ENCODE assay signal across 8 mouse cellular contexts in genomic region chr7:97788190-97788668, GRCm38 (mm10). TPM values are rescaled to one million over a fixed set of nuclear protein-coding genes. Genes with fewer than 3 reads are reported as not detected.
DNase-seq lines count a peak whose midpoint lies in the region; ATAC-seq and TF ChIP-seq lines count a peak whose summit lies in the region.

TSS of gene Pak1 (plus strand) at chr7:97788541.

- no peaks in the 10 kb centered on the region for H3K9me3 ChIP-seq in forebrain, embryonic 10.5 days
- no peaks in the 10 kb centered on the region for H3K9me3 ChIP-seq in heart, embryonic 16.5 days (replicated peaks; ENCODE audit: control insufficient read depth, low read length)
- no peaks in the 10 kb centered on the region for H3K9me3 ChIP-seq in liver, embryonic 14.5 days (ENCODE audit: control insufficient read depth, low read length)
- no peaks in the 10 kb centered on the region for H3K9me3 ChIP-seq in neural tube, embryonic 11.5 days (ENCODE audit: control insufficient read depth, low read length)
- no peaks in the 10 kb centered on the region for H3K9me3 ChIP-seq in stomach, postnatal 0 days (ENCODE audit: control insufficient read depth, low read length)

- no peak for TF ChIP-seq EP300 in liver, embryonic 14.5 days (IDR thresholded peaks at IDR 0.05; ENCODE audit: low read depth)
- TF ChIP-seq EP300 in stomach, postnatal 0 days (optimal IDR thresholded peaks at IDR 0.05): no peak

- no peaks in the 10 kb centered on the region for H3K36me3 ChIP-seq in forebrain, embryonic 10.5 days (replicated peaks)
- H3K36me3 ChIP-seq in heart, embryonic 16.5 days (ENCODE audit: control insufficient read depth, insufficient read depth): no peaks in the 10 kb centered on the region
- no peaks in the 10 kb centered on the region for H3K36me3 ChIP-seq in liver, embryonic 14.5 days (replicated peaks; ENCODE audit: control insufficient read depth, insufficient read depth, low read depth)
- no peaks in the 10 kb centered on the region for H3K36me3 ChIP-seq in neural tube, embryonic 11.5 days (ENCODE audit: control insufficient read depth, insufficient read depth, low read length)
- no peaks in the 10 kb centered on the region for H3K36me3 ChIP-seq in stomach, postnatal 0 days (ENCODE audit: control insufficient read depth, insufficient read depth, low read length)

- H3K4me3 ChIP-seq in forebrain, embryonic 10.5 days: peak within 1 kb of the TSS; percentile 92
- peak within 1 kb of the TSS; percentile 79 for H3K4me3 ChIP-seq in heart, embryonic 16.5 days (ENCODE audit: low read length)
- peak within 1 kb of the TSS; percentile 61 to 67 for H3K4me3 ChIP-seq in liver, embryonic 14.5 days (ENCODE audit: insufficient read depth in 1 of 2, low read depth in 2 of 2, low read length in 2 of 2)
- peak within 1 kb of the TSS; percentile 69 for H3K4me3 ChIP-seq in neural tube, embryonic 11.5 days (ENCODE audit: low read depth, low read length)
- peak within 1 kb of the TSS; percentile 75 for H3K4me3 ChIP-seq in stomach, postnatal 0 days (ENCODE audit: low read depth, low read length)

- peaks cover 35% of the 10 kb centered on the region for H3K4me1 ChIP-seq in forebrain, embryonic 10.5 days
- H3K4me1 ChIP-seq in heart, embryonic 16.5 days (ENCODE audit: control insufficient read depth, insufficient read depth, low read length): peaks cover 5% of the 10 kb centered on the region
- H3K4me1 ChIP-seq in liver, embryonic 14.5 days (replicated peaks; ENCODE audit: control insufficient read depth in 2 of 2, insufficient read depth in 2 of 2, low read length in 1 of 2): no peaks in the 10 kb centered on the region; a peak in 1 of 4 replicates
- peaks cover 8% of the 10 kb centered on the region for H3K4me1 ChIP-seq in neural tube, embryonic 11.5 days (ENCODE audit: control insufficient read depth, insufficient read depth, low read length)
- no peaks in the 10 kb centered on the region for H3K4me1 ChIP-seq in stomach, postnatal 0 days (replicated peaks; ENCODE audit: control insufficient read depth, insufficient read depth)

- no peak for TF ChIP-seq CTCF in liver, embryonic 14.5 days (IDR thresholded peaks at IDR 0.05; ENCODE audit: low read depth)
- no peak for TF ChIP-seq CTCF in stomach, postnatal 0 days (IDR thresholded peaks at IDR 0.05; ENCODE audit: low read depth)

- peak within 1 kb of the TSS; percentile 78 for H3K9ac ChIP-seq in heart, embryonic 16.5 days (ENCODE audit: low read length)
- peak within 1 kb of the TSS; percentile 51 for H3K9ac ChIP-seq in liver, embryonic 14.5 days (replicated peaks)
- H3K9ac ChIP-seq in neural tube, embryonic 11.5 days (ENCODE audit: low read length): peak within 1 kb of the TSS; percentile 85
- H3K9ac ChIP-seq in stomach, postnatal 0 days (ENCODE audit: low read length): peak within 1 kb of the TSS; percentile 78

- peak; percentile 83 for ATAC-seq in heart, embryonic 16.5 days (replicated peaks; ENCODE audit: extremely low read depth, insufficient read depth, low FRiP score)
- peak; percentile 84 for ATAC-seq in liver, embryonic 14.5 days (ENCODE audit: insufficient read depth)
- ATAC-seq in neural tube, embryonic 11.5 days (ENCODE audit: insufficient read depth, low FRiP score, low TSS enrichment): peak; percentile 94
- ATAC-seq in stomach, postnatal 0 days (ENCODE audit: low FRiP score, low TSS enrichment): peak; percentile 89

- peak within 1 kb of the TSS; percentile 95 for H3K27ac ChIP-seq in forebrain, embryonic 10.5 days
- H3K27ac ChIP-seq in heart, embryonic 16.5 days (ENCODE audit: low read length): no peak within 1 kb of the TSS
- H3K27ac ChIP-seq in liver, embryonic 14.5 days: no peak within 1 kb of the TSS
- peak within 1 kb of the TSS; percentile 31; the same call in 1 of the 2 replicates for H3K27ac ChIP-seq in neural tube, embryonic 11.5 days (ENCODE audit: low read depth, low read length)
- peak within 1 kb of the TSS; percentile 83 for H3K27ac ChIP-seq in stomach, postnatal 0 days (replicated peaks)

- peak; percentile 66 to 74 for DNase-seq in CD8-positive naive resting alpha-beta T cell, adult 2 months (ENCODE audit: low read depth in 2 of 2, low spot score in 2 of 2)
- DNase-seq in c-Kit-negative CD71-positive TER-119-positive erythroid progenitor cells, embryonic 14.5 days (ENCODE audit: low read depth, low spot score): peak; percentile 19
- peak; percentile 87 for DNase-seq in forebrain, embryonic 10.5 days (ENCODE audit: extremely low spot score, low spot score)
- DNase-seq in kidney, postnatal 36 days: peak; percentile 84 to 91
- DNase-seq in liver, embryonic 14.5 days (ENCODE audit: low read depth in 3 of 3, low spot score in 3 of 3): peak; percentile 30 to 45 (median 34)
- peak; percentile 89 for DNase-seq in neural tube, embryonic 11.5 days (ENCODE audit: low spot score)
- peak; percentile 90 for DNase-seq in stomach, postnatal 0 days (ENCODE audit: low spot score)

- peak within 1 kb of the TSS; percentile 99 for H3K4me2 ChIP-seq in heart, embryonic 16.5 days (ENCODE audit: low read depth, low read length)
- H3K4me2 ChIP-seq in liver, embryonic 14.5 days (ENCODE audit: low read depth): peak within 1 kb of the TSS; percentile 97
- H3K4me2 ChIP-seq in neural tube, embryonic 11.5 days (ENCODE audit: low read depth): peak within 1 kb of the TSS; percentile 91
- H3K4me2 ChIP-seq in stomach, postnatal 0 days (replicated peaks; ENCODE audit: low read depth): peak within 1 kb of the TSS; percentile 99

- H3K27me3 ChIP-seq in forebrain, embryonic 10.5 days (ENCODE audit: poor library complexity, severe bottlenecking): peaks cover 49% of the 10 kb centered on the region
- peaks cover 30% of the 10 kb centered on the region for H3K27me3 ChIP-seq in heart, embryonic 16.5 days (ENCODE audit: control insufficient read depth, insufficient read depth, low read length)
- H3K27me3 ChIP-seq in liver, embryonic 14.5 days (ENCODE audit: control insufficient read depth, insufficient read depth, low read length): peaks cover 41% of the 10 kb centered on the region
- no peaks in the 10 kb centered on the region for H3K27me3 ChIP-seq in neural tube, embryonic 11.5 days (ENCODE audit: control insufficient read depth, insufficient read depth, low read length)
- no peaks in the 10 kb centered on the region for H3K27me3 ChIP-seq in stomach, postnatal 0 days (ENCODE audit: control insufficient read depth, insufficient read depth, low read length)

- WGBS in forebrain, embryonic 10.5 days: under 1% methylated on average over 46 of the region's 46 CpGs
- WGBS in heart, embryonic 16.5 days: under 1% methylated on average over 46 of the region's 46 CpGs
- WGBS in liver, embryonic 14.5 days (ENCODE audit: insufficient replicate concordance): under 1% methylated on average over 42 of the region's 46 CpGs
- WGBS in neural tube, embryonic 11.5 days: under 1% methylated on average over 46 of the region's 46 CpGs
- under 1% methylated on average over 39 of the region's 46 CpGs for WGBS in stomach, postnatal 0 days

RNA-seq across cellular contexts. Expression of gene Pak1, which starts in this region (rescaled TPM):
- 44.1 and 50.0 TPM in 2 replicates for polyA plus RNA-seq in forebrain, embryonic 10.5 days (2016; fragmentation: Nextera tagmentation; extraction: Ambion mirVana)
- 3.8 and 4.3 TPM in 2 replicates for polyA plus RNA-seq in heart, embryonic 16.5 days (2015; fragmentation: Nextera tagmentation; extraction: Ambion mirVana)
- 3.1 and 4.3 TPM in 2 replicates for polyA plus RNA-seq in liver, embryonic 14.5 days (2012; rRNA removed)
- 8.2 and 9.0 TPM in 2 replicates for polyA plus RNA-seq in liver, embryonic 14.5 days (2014; fragmentation: Nextera tagmentation; extraction: Ambion mirVana)
- 89.8 and 96.1 TPM in 2 replicates for polyA plus RNA-seq in neural tube, embryonic 11.5 days (2014; fragmentation: Nextera tagmentation; extraction: Ambion mirVana)
- polyA plus RNA-seq in stomach, postnatal 0 days (2015; fragmentation: Nextera tagmentation; extraction: Ambion mirVana): 18.1 and 19.4 TPM in 2 replicates

Comparison
In these comparisons a context has a peak if more than half of its experiments do, and no peak if none do; other contexts are left out.
1. DNase-seq: peak in every context shown above with its lines; median percentile 90 in stomach, postnatal 0 days; 89 in neural tube, embryonic 11.5 days; 88 in kidney, postnatal 36 days; 87 in forebrain, embryonic 10.5 days; 70 in CD8-positive naive resting alpha-beta T cell, adult 2 months; 34 in liver, embryonic 14.5 days; 19 in c-Kit-negative CD71-positive TER-119-positive erythroid progenitor cells, embryonic 14.5 days.
2. H3K27ac ChIP-seq: peak in forebrain, embryonic 10.5 days (single experiment), neural tube, embryonic 11.5 days (single experiment) and stomach, postnatal 0 days (single experiment); none in heart, embryonic 16.5 days (single experiment) and liver, embryonic 14.5 days (single experiment).
3. Peak in every context shown above with its lines, with median percentiles within 50 percentile points of each other: H3K4me3 ChIP-seq, ATAC-seq, H3K4me2 ChIP-seq and H3K9ac ChIP-seq.